Mouse (Mus musculus): ENCODE measurements around the gene Pdhb. TPM values are rescaled to one million over a fixed set of nuclear protein-coding genes. Genes with fewer than 3 reads are reported as not detected.
"Not testable (repeated sequence)": the region's sequence is repeated elsewhere in the genome, so short reads cannot be mapped to it uniquely, and the experiment has no call there.

Pdhb gene
- total and polyA plus RNA-seq, 2 experiments = 62.8 to 177 TPM

GRCm38 (mm10) chr14:8124046-8124881, 48.6 kb downstream of the Pdhb start:
- Histone ChIP-seq H3K4me3 (ENCODE audit: insufficient read depth, low read depth, low read length) (no peak overlapping the region), H3K4me1 (ENCODE audit: control insufficient read depth, insufficient read depth, low read length) (peaks cover 6% of the 10 kb centered on the region), H3K27ac (replicated peaks; ENCODE audit: insufficient read depth, low read depth, low read length) (peak overlapping the region; percentile 43), H3K27me3 (ENCODE audit: control insufficient read depth, insufficient read depth, low read length) (no peaks in the 10 kb centered on the region), H3K36me3 (ENCODE audit: control insufficient read depth, insufficient read depth, low read length) (peaks cover 14% of the 10 kb centered on the region), H3K9ac (ENCODE audit: low read depth, low read length) (no peak overlapping the region), H3K79me2 (ENCODE audit: control insufficient read depth, insufficient read depth, low read length) (peaks cover 5% of the 10 kb centered on the region; the same call in 1 of the 2 replicates)
- DNase-seq (ENCODE audit: extremely low read depth, low read depth, low spot score) = peak; percentile 85
- TF ChIP-seq POLR2A (IDR thresholded peaks at IDR 0.05; ENCODE audit: extremely low read depth, insufficient read depth, low read length) (no peak), CTCF (IDR thresholded peaks at IDR 0.05; ENCODE audit: low read depth, low read length) (no peak)
- WGBS = 48% methylated on average over 7 of the region's 7 CpGs

GRCm38 (mm10) chr14:8123611-8124010, 49.2 kb downstream of the Pdhb start:
- 73% methylated on average over 10 of the region's 10 CpGs for WGBS

GRCm38 (mm10) chr14:8123141-8123540, 49.7 kb downstream of the Pdhb start:
- Histone ChIP-seq H3K9ac (ENCODE audit: low read depth, low read length) (no peak overlapping the region), H3K27me3 (ENCODE audit: control insufficient read depth, insufficient read depth, low read length) (no peaks in the 10 kb centered on the region), H3K4me1 (ENCODE audit: control insufficient read depth, insufficient read depth, low read length) (peaks cover 6% of the 10 kb centered on the region), H3K4me3 (ENCODE audit: insufficient read depth, low read depth, low read length) (no peak overlapping the region), H3K79me2 (ENCODE audit: control insufficient read depth, insufficient read depth, low read length) (peaks cover 5% of the 10 kb centered on the region; the same call in 1 of the 2 replicates), H3K36me3 (ENCODE audit: control insufficient read depth, insufficient read depth, low read length) (peaks cover 14% of the 10 kb centered on the region), H3K27ac (replicated peaks; ENCODE audit: insufficient read depth, low read depth, low read length) (peak overlapping the region; percentile 43)
- 60% methylated on average over 7 of the region's 7 CpGs for WGBS
- TF ChIP-seq CTCF (IDR thresholded peaks at IDR 0.05; ENCODE audit: low read depth, low read length) (no peak), POLR2A (IDR thresholded peaks at IDR 0.05; ENCODE audit: extremely low read depth, insufficient read depth, low read length) (no peak)
- DNase-seq (ENCODE audit: extremely low read depth, low read depth, low spot score) = no peak

More at GRCm38 (mm10) chr14:8123611-8124010, 49.2 kb downstream of the Pdhb start:
- not testable (repeated sequence) for H3K79me2 ChIP-seq (ENCODE audit: control insufficient read depth, insufficient read depth, low read length); H3K27me3 ChIP-seq (ENCODE audit: control insufficient read depth, insufficient read depth, low read length); H3K9ac ChIP-seq (ENCODE audit: low read depth, low read length); H3K4me1 ChIP-seq (ENCODE audit: control insufficient read depth, insufficient read depth, low read length); H3K4me3 ChIP-seq (ENCODE audit: insufficient read depth, low read depth, low read length)
- peak; percentile 29 for DNase-seq (ENCODE audit: extremely low read depth, low read depth, low spot score)
- H3K27ac ChIP-seq (replicated peaks; ENCODE audit: insufficient read depth, low read depth, low read length) = peak overlapping the region; percentile 43
- H3K36me3 ChIP-seq (ENCODE audit: control insufficient read depth, insufficient read depth, low read length) = peaks cover 14% of the 10 kb centered on the region

GRCm38 (mm10) chr14:8119904-8120303, 52.9 kb downstream of the Pdhb start:
- H3K27me3 ChIP-seq (ENCODE audit: control insufficient read depth, insufficient read depth, low read length) = no peaks in the 10 kb centered on the region
- no peak overlapping the region for H3K27ac ChIP-seq (replicated peaks; ENCODE audit: insufficient read depth, low read depth, low read length)
- peaks cover 13% of the 10 kb centered on the region; the same call in 1 of the 2 replicates for H3K79me2 ChIP-seq (ENCODE audit: control insufficient read depth, insufficient read depth, low read length)
- no peak overlapping the region for H3K4me3 ChIP-seq (ENCODE audit: insufficient read depth, low read depth, low read length)
- no peak overlapping the region for H3K9ac ChIP-seq (ENCODE audit: low read depth, low read length)
- WGBS = 86% methylated on average over 3 of the region's 3 CpGs
- H3K36me3 ChIP-seq (ENCODE audit: control insufficient read depth, insufficient read depth, low read length) = peaks cover 15% of the 10 kb centered on the region
- peaks cover 6% of the 10 kb centered on the region for H3K4me1 ChIP-seq (ENCODE audit: control insufficient read depth, insufficient read depth, low read length)
- DNase-seq (ENCODE audit: extremely low read depth, low read depth, low spot score) = no peak
- TF ChIP-seq CTCF (IDR thresholded peaks at IDR 0.05; ENCODE audit: low read depth, low read length) (no peak), POLR2A (IDR thresholded peaks at IDR 0.05; ENCODE audit: extremely low read depth, insufficient read depth, low read length) (no peak)

- TF ChIP-seq POLR2A (IDR thresholded peaks at IDR 0.05; ENCODE audit: extremely low read depth, insufficient read depth, low read length) = no peak
- TF ChIP-seq CTCF (IDR thresholded peaks at IDR 0.05; ENCODE audit: low read depth, low read length) = no peak
- Histone ChIP-seq H3K4me3 (ENCODE audit: insufficient read depth, low read depth, low read length) (no peak overlapping the region), H3K9ac (ENCODE audit: low read depth, low read length) (no peak overlapping the region), H3K4me1 (ENCODE audit: control insufficient read depth, insufficient read depth, low read length) (peaks cover 5% of the 10 kb centered on the region), H3K27me3 (ENCODE audit: control insufficient read depth, insufficient read depth, low read length) (no peaks in the 10 kb centered on the region), H3K36me3 (ENCODE audit: control insufficient read depth, insufficient read depth, low read length) (peaks cover 17% of the 10 kb centered on the region), H3K27ac (replicated peaks; ENCODE audit: insufficient read depth, low read depth, low read length) (no peak overlapping the region), H3K79me2 (ENCODE audit: control insufficient read depth, insufficient read depth, low read length) (peaks cover 13% of the 10 kb centered on the region; the same call in 1 of the 2 replicates)
- WGBS = 97% methylated on average over 5 of the region's 5 CpGs
- no peak for DNase-seq (ENCODE audit: extremely low read depth, low read depth, low spot score)
Observed at GRCm38 (mm10) chr14:8119454-8119853, 53.4 kb downstream of the Pdhb start.

- no peak for DNase-seq (ENCODE audit: extremely low read depth, low read depth, low spot score)
- TF ChIP-seq CTCF (IDR thresholded peaks at IDR 0.05; ENCODE audit: low read depth, low read length) (no peak), POLR2A (IDR thresholded peaks at IDR 0.05; ENCODE audit: extremely low read depth, insufficient read depth, low read length) (no peak)
- 100% methylated on average over 2 of the region's 2 CpGs for WGBS
Observed at GRCm38 (mm10) chr14:8117371-8117770, 55.5 kb downstream of the Pdhb start.

More at GRCm38 (mm10) chr14:8117371-8117770, 55.5 kb downstream of the Pdhb start:
- no peak overlapping the region for H3K9ac ChIP-seq (ENCODE audit: low read depth, low read length)
- no peak overlapping the region for H3K4me3 ChIP-seq (ENCODE audit: insufficient read depth, low read depth, low read length)
- H3K36me3 ChIP-seq (ENCODE audit: control insufficient read depth, insufficient read depth, low read length) = peaks cover 19% of the 10 kb centered on the region
- no peak overlapping the region for H3K27ac ChIP-seq (replicated peaks; ENCODE audit: insufficient read depth, low read depth, low read length)
- H3K79me2 ChIP-seq (ENCODE audit: control insufficient read depth, insufficient read depth, low read length) = peaks cover 22% of the 10 kb centered on the region; the same call in 1 of the 2 replicates
- H3K4me1 ChIP-seq (ENCODE audit: control insufficient read depth, insufficient read depth, low read length) = peaks cover 2% of the 10 kb centered on the region; the same call in 1 of the 2 replicates
- H3K27me3 ChIP-seq (ENCODE audit: control insufficient read depth, insufficient read depth, low read length) = no peaks in the 10 kb centered on the region

Other genes with a start within 250 kb of the Pdhb start
- gene Gm45521, start 215.7 kb downstream of the Pdhb start, total RNA-seq (2014; rRNA removed) = not detected in 2 replicates
- gene Gm45521, start 215.7 kb downstream of the Pdhb start, polyA plus RNA-seq (2012; rRNA removed) = not detected in 2 replicates
- 10.0 and 10.9 TPM in 2 replicates for gene Dnase1l3, start 178.5 kb downstream of the Pdhb start, total RNA-seq (2014; rRNA removed)
- gene Dnase1l3, start 178.5 kb downstream of the Pdhb start, polyA plus RNA-seq (2012; rRNA removed) = 20.5 and 24.3 TPM in 2 replicates
- gene Abhd6, start 170.1 kb downstream of the Pdhb start, total RNA-seq (2014; rRNA removed) = 17.4 and 29.2 TPM in 2 replicates
- gene Abhd6, start 170.1 kb downstream of the Pdhb start, polyA plus RNA-seq (2012; rRNA removed) = 39.6 and 45.2 TPM in 2 replicates
- 18.8 and 19.5 TPM in 2 replicates for gene Rpp14, start 92.7 kb downstream of the Pdhb start, total RNA-seq (2014; rRNA removed)
- gene Rpp14, start 92.7 kb downstream of the Pdhb start, polyA plus RNA-seq (2012; rRNA removed) = 5.4 and 6.9 TPM in 2 replicates
- gene Pxk, start 74.8 kb downstream of the Pdhb start, total RNA-seq (2014; rRNA removed) = 13.6 and 18.4 TPM in 2 replicates
- 14.1 and 17.5 TPM in 2 replicates for gene Pxk, start 74.8 kb downstream of the Pdhb start, polyA plus RNA-seq (2012; rRNA removed)
- gene Kctd6, start 41.1 kb upstream of the Pdhb start, total RNA-seq (2014; rRNA removed) = 4.3 and 5.2 TPM in 2 replicates
- gene Kctd6, start 41.1 kb upstream of the Pdhb start, polyA plus RNA-seq (2012; rRNA removed) = 3.9 and 5.1 TPM in 2 replicates
- gene Acox2, start 86.3 kb upstream of the Pdhb start, total RNA-seq (2014; rRNA removed) = 213 and 244 TPM in 2 replicates
- gene Acox2, start 86.3 kb upstream of the Pdhb start, polyA plus RNA-seq (2012; rRNA removed) = 301 and 313 TPM in 2 replicates
- 0.27 TPM in 1 of 2 replicates, not detected in the other for gene Fam107a, start 145.0 kb upstream of the Pdhb start, total RNA-seq (2014; rRNA removed)
- not detected in 2 replicates for gene Fam107a, start 145.0 kb upstream of the Pdhb start, polyA plus RNA-seq (2012; rRNA removed)
- gene Oit1, start 205.7 kb upstream of the Pdhb start, total RNA-seq (2014; rRNA removed) = 0.07 and 0.09 TPM in 2 replicates
- 0.11 and 0.24 TPM in 2 replicates for gene Oit1, start 205.7 kb upstream of the Pdhb start, polyA plus RNA-seq (2012; rRNA removed)